In the genomic region with DNA sequence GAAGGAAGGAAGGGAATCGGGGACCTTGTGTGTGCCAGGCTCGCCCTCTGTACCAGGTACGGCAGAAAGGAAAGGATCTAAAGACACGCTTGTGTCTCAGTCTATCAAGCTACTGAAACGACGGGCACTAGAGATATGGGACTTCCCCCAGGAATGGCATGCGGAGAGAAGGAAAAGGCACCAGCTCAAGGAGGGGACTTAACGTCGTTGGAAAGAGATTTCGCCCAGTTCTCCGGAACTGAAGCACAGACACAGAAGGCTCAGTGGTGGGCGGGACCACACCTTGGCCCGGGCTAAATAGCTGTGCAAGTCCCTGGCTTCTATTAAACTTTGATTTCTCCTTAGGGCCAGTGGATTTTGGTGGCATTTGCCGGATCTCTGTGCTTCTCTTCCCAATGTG, we compare ENCODE assay signal across 8 mouse cellular contexts. TPM values are rescaled to one million over a fixed set of nuclear protein-coding genes. Genes with fewer than 3 reads are reported as not detected.
DNase-seq lines count a peak whose midpoint lies in the region; ATAC-seq and TF ChIP-seq lines count a peak whose summit lies in the region.

No protein-coding gene starts in this region.

- no peaks in the 10 kb centered on the region for H3K36me3 ChIP-seq in forebrain, embryonic 13.5 days (ENCODE audit: poor library complexity, severe bottlenecking)
- H3K36me3 ChIP-seq in limb, embryonic 14.5 days (ENCODE audit: control insufficient read depth, insufficient read depth, low read length) = no peaks in the 10 kb centered on the region
- no peaks in the 10 kb centered on the region for H3K36me3 ChIP-seq in neural tube, embryonic 15.5 days

- 0 out of 2 replicates have a peak overlapping the region, but pooled peaks have one; percentile 40 for H3K9ac ChIP-seq in forebrain, embryonic 13.5 days
- H3K9ac ChIP-seq in limb, embryonic 14.5 days (ENCODE audit: low read depth, low read length, severe bottlenecking) = peak overlapping the region; percentile 49
- H3K9ac ChIP-seq in neural tube, embryonic 15.5 days (replicated peaks) = 0 out of 2 replicates have a peak overlapping the region, but pooled peaks have one; percentile 10

- no peaks in the 10 kb centered on the region for H3K9me3 ChIP-seq in forebrain, embryonic 13.5 days (replicated peaks)
- H3K9me3 ChIP-seq in limb, embryonic 14.5 days (ENCODE audit: control insufficient read depth, low read length) = no peaks in the 10 kb centered on the region
- no peaks in the 10 kb centered on the region for H3K9me3 ChIP-seq in neural tube, embryonic 15.5 days (replicated peaks)

- WGBS in lung, adult 2 months = 6% methylated on average over 14 of the region's 14 CpGs
- WGBS in forebrain, embryonic 13.5 days = 8% methylated on average over 14 of the region's 14 CpGs
- WGBS in limb, embryonic 14.5 days = 10% methylated on average over 14 of the region's 14 CpGs
- WGBS in neural tube, embryonic 15.5 days = 13% methylated on average over 14 of the region's 14 CpGs

- H3K27ac ChIP-seq in forebrain, embryonic 13.5 days = no peak overlapping the region
- peak overlapping the region; percentile 61 for H3K27ac ChIP-seq in limb, embryonic 14.5 days (replicated peaks; ENCODE audit: low read depth, low read length)
- H3K27ac ChIP-seq in neural tube, embryonic 15.5 days (replicated peaks) = no peak overlapping the region

- intact Hi-C loops in gastrocnemius, postnatal 36 days (cut with DNase I) = no loop called here

- H3K4me2 ChIP-seq in forebrain, embryonic 13.5 days = peak overlapping the region; percentile 51
- H3K4me2 ChIP-seq in limb, embryonic 14.5 days (replicated peaks; ENCODE audit: low read depth, low read length, severe bottlenecking) = peak overlapping the region; percentile 53
- peak overlapping the region; percentile 49 for H3K4me2 ChIP-seq in neural tube, embryonic 15.5 days

- H3K27me3 ChIP-seq in forebrain, embryonic 13.5 days = peaks cover 6% of the 10 kb centered on the region
- no peaks in the 10 kb centered on the region for H3K27me3 ChIP-seq in limb, embryonic 14.5 days (ENCODE audit: control insufficient read depth, insufficient read depth, low read length)
- H3K27me3 ChIP-seq in neural tube, embryonic 15.5 days (replicated peaks) = peaks cover 4% of the 10 kb centered on the region; the same call in 1 of the 2 replicates

- H3K4me1 ChIP-seq in lung, adult 2 months (ENCODE audit: control insufficient read depth, insufficient read depth, low read length) = peaks cover 3% of the 10 kb centered on the region
- H3K4me1 ChIP-seq in forebrain, embryonic 13.5 days = peaks cover 22% of the 10 kb centered on the region
- H3K4me1 ChIP-seq in limb, embryonic 14.5 days (ENCODE audit: control insufficient read depth, insufficient read depth, low read length) = peaks cover 33% of the 10 kb centered on the region
- H3K4me1 ChIP-seq in neural tube, embryonic 15.5 days = peaks cover 26% of the 10 kb centered on the region

- TF ChIP-seq CTCF in lung, adult 2 months (IDR thresholded peaks at IDR 0.05; ENCODE audit: insufficient read depth, low read length) = no peak

- peak overlapping the region; percentile 11 for H3K4me3 ChIP-seq in lung, adult 2 months (replicated peaks; ENCODE audit: extremely low read depth, low read depth, low read length)
- H3K4me3 ChIP-seq in forebrain, embryonic 13.5 days = peak overlapping the region; percentile 20
- H3K4me3 ChIP-seq in limb, embryonic 14.5 days (replicated peaks; ENCODE audit: low read length) = peak overlapping the region; percentile 23
- 0 out of 2 replicates have a peak overlapping the region, but pooled peaks have one; percentile 9 for H3K4me3 ChIP-seq in neural tube, embryonic 15.5 days (replicated peaks)

- no peak for TF ChIP-seq POLR2A in lung, adult 2 months (IDR thresholded peaks at IDR 0.05; ENCODE audit: borderline replicate concordance, extremely low read depth, low read depth, low read length)
- TF ChIP-seq POLR2A in limb, embryonic 14.5 days (IDR thresholded peaks at IDR 0.05; ENCODE audit: borderline replicate concordance, extremely low read depth, insufficient read depth, insufficient read length) = no peak

- ATAC-seq in forebrain, embryonic 13.5 days = no peak
- no peak for ATAC-seq in limb, embryonic 14.5 days (ENCODE audit: low FRiP score, low read depth)
- no peak for ATAC-seq in neural tube, embryonic 15.5 days (ENCODE audit: low FRiP score)
- ATAC-seq in frontal cortex, adult (ENCODE audit: low TSS enrichment) = no peak

- no peak for DNase-seq in lung, adult 2 months
- no peak for DNase-seq in lung, postnatal 14 days
- DNase-seq in limb, embryonic 14.5 days (ENCODE audit: low spot score) = no peak
- DNase-seq in gastrocnemius, postnatal 36 days = no peak
- no peak for DNase-seq in layer of hippocampus, adult 9-11 months

RNA-seq across cellular contexts. Expression of a gene that starts 44.9 kb away (rescaled TPM):
- 16.2 and 18.3 TPM in 2 replicates for polyA plus RNA-seq in lung, adult 2 months (2012; rRNA removed)
- polyA plus RNA-seq in forebrain, embryonic 13.5 days (2015; fragmentation: Nextera tagmentation; extraction: Ambion mirVana) = 2.5 and 4.0 TPM in 2 replicates
- 61.5 and 71.3 TPM in 2 replicates for polyA plus RNA-seq in limb, embryonic 14.5 days (2012; rRNA removed)
- 8.5 and 14.5 TPM in 2 replicates for polyA plus RNA-seq in limb, embryonic 14.5 days (2014; fragmentation: Nextera tagmentation; extraction: Ambion mirVana)
- polyA plus RNA-seq in neural tube, embryonic 15.5 days (2015; fragmentation: Nextera tagmentation; extraction: Ambion mirVana) = 3.4 and 7.9 TPM in 2 replicates
- 10 to 100 TPM; 15.1 to 18.0 TPM for total RNA-seq in gastrocnemius, postnatal 36 days (2021)
